Mouse (Mus musculus): ENCODE data around the gene Cdk20. TPM values are rescaled to one million over a fixed set of nuclear protein-coding genes. Genes with fewer than 3 reads are reported as not detected.
"Not testable (repeated sequence)": the region's sequence is repeated elsewhere in the genome, so short reads cannot be mapped to it uniquely, and the experiment has no call there.

The Cdk20 gene
- polyA plus RNA-seq, 1 experiment = 11.4 TPM

GRCm38 (mm10) chr13:64450001-64450794 is 18.1 kb downstream of the Cdk20 start:
- Histone ChIP-seq H3K4me3 (no peak overlapping the region), H3K79me2 (ENCODE audit: control insufficient read depth, insufficient read depth) (no peaks in the 10 kb centered on the region), H3ac (ENCODE audit: control insufficient read depth, insufficient read length) (no peak overlapping the region), H3K27me3 (ENCODE audit: control insufficient read depth, insufficient read depth, insufficient read length) (no peaks in the 10 kb centered on the region), H3K4me2 (ENCODE audit: low read depth) (no peak overlapping the region), H3K36me3 (ENCODE audit: control insufficient read depth, insufficient read depth) (no peaks in the 10 kb centered on the region)
- TF ChIP-seq MYOD1 (IDR thresholded peaks at IDR 0.05; ENCODE audit: control insufficient read depth in 1 of 3, insufficient read length in 2 of 3, low read depth in 2 of 3) (no peak), TCF3 (IDR thresholded peaks at IDR 0.05; ENCODE audit: insufficient read length, low read depth) (no peak), REST (IDR thresholded peaks at IDR 0.05; ENCODE audit: insufficient read depth, insufficient read length) (no peak), E2F4 (IDR thresholded peaks at IDR 0.05; ENCODE audit: insufficient read depth) (no peak), MYOG (IDR thresholded peaks at IDR 0.05; ENCODE audit: control insufficient read depth in 1 of 3, insufficient read depth in 1 of 3, insufficient read length in 2 of 3, low read depth in 2 of 3) (no peak), SRF (IDR thresholded peaks at IDR 0.05; ENCODE audit: control insufficient read depth, insufficient read length, low read depth) (no peak), POLR2AphosphoS2 (IDR thresholded peaks at IDR 0.05; ENCODE audit: insufficient read length, low read depth) (no peak)

DNA sequence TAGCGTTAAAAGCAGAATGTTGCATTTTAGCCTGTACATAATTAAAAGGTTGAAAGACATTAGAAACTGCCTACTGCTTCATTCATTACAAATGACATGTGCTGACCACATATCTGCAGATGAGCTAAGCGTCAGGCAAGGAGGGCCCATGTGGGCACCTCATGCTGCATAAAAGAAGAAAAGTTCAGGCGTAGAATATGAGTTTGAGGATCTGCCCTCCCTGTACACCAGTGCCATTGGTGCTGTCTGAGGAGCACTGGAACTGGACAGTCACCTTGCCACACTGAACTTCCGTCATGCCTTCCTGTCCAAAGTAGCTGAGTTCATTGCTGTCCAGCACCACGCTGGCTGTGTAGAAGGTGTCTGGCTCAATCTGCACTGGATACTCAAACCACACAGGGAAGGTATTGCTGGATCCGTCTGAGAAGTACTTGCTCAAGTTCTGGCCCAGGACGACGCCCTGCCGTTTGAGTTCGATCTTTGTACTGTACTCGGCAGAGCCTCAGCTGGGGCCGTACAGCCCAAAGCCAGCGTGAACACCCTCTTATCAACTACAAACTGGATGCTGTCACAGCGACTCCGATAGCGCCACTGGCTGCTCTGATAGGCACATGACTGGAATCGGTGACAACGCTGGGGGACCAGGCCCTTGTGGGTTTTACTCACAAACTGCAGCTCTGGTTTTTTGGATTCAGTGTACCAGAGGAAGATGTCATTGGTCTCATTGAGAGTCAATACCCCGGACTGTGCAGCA is 25.3 kb downstream of the Cdk20 start:
- H3K36me3 ChIP-seq (ENCODE audit: control insufficient read depth, insufficient read depth); H3K27me3 ChIP-seq (ENCODE audit: control insufficient read depth, insufficient read depth, insufficient read length); H3K4me3 ChIP-seq; H3K79me2 ChIP-seq (ENCODE audit: control insufficient read depth, insufficient read depth); H3K4me2 ChIP-seq (ENCODE audit: low read depth); H3ac ChIP-seq (ENCODE audit: control insufficient read depth, insufficient read length): not testable (repeated sequence)

DNA sequence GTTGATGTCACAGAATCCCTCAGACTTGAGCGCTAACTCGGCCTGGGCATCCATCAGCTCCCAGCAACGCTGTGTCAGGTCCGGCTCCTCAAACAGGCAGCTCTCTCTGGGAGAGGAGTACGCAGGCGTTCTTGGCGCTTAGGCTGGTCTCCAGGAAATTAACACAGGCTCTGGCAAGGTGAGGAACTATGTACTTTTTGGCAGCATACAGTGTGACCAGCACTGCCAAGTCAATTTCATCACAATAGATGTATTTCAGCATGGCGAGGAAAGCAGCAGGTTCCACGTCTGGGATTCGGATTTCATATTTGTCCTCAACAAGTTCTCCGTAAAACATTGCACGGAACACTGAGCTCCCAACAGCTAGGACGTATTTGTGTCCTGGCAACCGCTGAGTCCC is 26.1 kb downstream of the Cdk20 start:
- Histone ChIP-seq H3K4me3 (no peak overlapping the region), H3K79me2 (ENCODE audit: control insufficient read depth, insufficient read depth) (no peaks in the 10 kb centered on the region), H3ac (ENCODE audit: control insufficient read depth, insufficient read length) (no peak overlapping the region), H3K4me2 (ENCODE audit: low read depth) (no peak overlapping the region), H3K36me3 (ENCODE audit: control insufficient read depth, insufficient read depth) (no peaks in the 10 kb centered on the region), H3K27me3 (ENCODE audit: control insufficient read depth, insufficient read depth, insufficient read length) (no peaks in the 10 kb centered on the region)
- TF ChIP-seq MYOD1 (IDR thresholded peaks at IDR 0.05; ENCODE audit: control insufficient read depth in 1 of 3, insufficient read length in 2 of 3, low read depth in 2 of 3) (no peak), MYOG (IDR thresholded peaks at IDR 0.05; ENCODE audit: control insufficient read depth in 1 of 3, insufficient read depth in 1 of 3, insufficient read length in 2 of 3, low read depth in 2 of 3) (no peak), REST (IDR thresholded peaks at IDR 0.05; ENCODE audit: insufficient read depth, insufficient read length) (no peak), TCF12 (IDR thresholded peaks at IDR 0.05; ENCODE audit: insufficient read depth, poor library complexity, severe bottlenecking) (no peak), CEBPB (IDR thresholded peaks at IDR 0.05; ENCODE audit: insufficient read depth, poor library complexity, severe bottlenecking) (no peak), MAX (IDR thresholded peaks at IDR 0.05; ENCODE audit: low read depth) (no peak), POLR2A (IDR thresholded peaks at IDR 0.05; ENCODE audit: insufficient read length, low read depth) (no peak), SRF (IDR thresholded peaks at IDR 0.05; ENCODE audit: control insufficient read depth, insufficient read length, low read depth) (no peak), POLR2AphosphoS2 (IDR thresholded peaks at IDR 0.05; ENCODE audit: insufficient read length, low read depth) (no peak), USF1 (IDR thresholded peaks at IDR 0.05; ENCODE audit: low read depth) (no peak), TCF3 (IDR thresholded peaks at IDR 0.05; ENCODE audit: insufficient read length, low read depth) (no peak), E2F4 (IDR thresholded peaks at IDR 0.05; ENCODE audit: insufficient read depth) (no peak)

DNA sequence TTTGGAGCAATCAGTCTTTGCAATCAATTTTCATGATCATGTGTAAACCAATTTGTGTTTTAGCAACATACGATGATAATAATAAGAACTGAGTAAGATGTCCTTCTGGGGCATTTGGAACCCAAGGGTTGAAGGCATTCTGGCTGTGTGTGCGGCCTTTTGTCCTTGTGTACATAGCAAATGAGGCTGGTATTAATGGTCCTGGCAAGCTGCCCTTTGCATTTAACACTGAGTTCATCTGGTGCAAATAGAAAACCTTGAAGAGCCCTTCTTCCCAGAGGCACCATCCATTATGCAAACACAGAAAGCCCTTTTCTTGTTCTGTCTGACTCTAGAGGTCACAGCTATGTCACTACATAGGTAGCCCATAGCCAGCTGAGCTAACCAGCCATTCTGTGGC is 30.5 kb downstream of the Cdk20 start:
- Histone ChIP-seq H3K79me2 (ENCODE audit: control insufficient read depth, insufficient read depth) (no peaks in the 10 kb centered on the region), H3K27me3 (ENCODE audit: control insufficient read depth, insufficient read depth, insufficient read length) (no peaks in the 10 kb centered on the region), H3K4me2 (ENCODE audit: low read depth) (no peak overlapping the region), H3K36me3 (ENCODE audit: control insufficient read depth, insufficient read depth) (no peaks in the 10 kb centered on the region), H3ac (ENCODE audit: control insufficient read depth, insufficient read length) (no peak overlapping the region), H3K4me3 (no peak overlapping the region)
- TF ChIP-seq POLR2AphosphoS2 (IDR thresholded peaks at IDR 0.05; ENCODE audit: insufficient read length, low read depth) = no peak
- no peak for TF ChIP-seq CEBPB (IDR thresholded peaks at IDR 0.05; ENCODE audit: insufficient read depth, poor library complexity, severe bottlenecking)
- no peak for TF ChIP-seq POLR2A (IDR thresholded peaks at IDR 0.05; ENCODE audit: insufficient read length, low read depth)
- TF ChIP-seq E2F4 (IDR thresholded peaks at IDR 0.05; ENCODE audit: insufficient read depth) = no peak
- TF ChIP-seq REST (IDR thresholded peaks at IDR 0.05; ENCODE audit: insufficient read depth, insufficient read length) = no peak
- no peak for TF ChIP-seq USF1 (IDR thresholded peaks at IDR 0.05; ENCODE audit: low read depth)
- no peak for TF ChIP-seq TCF12 (IDR thresholded peaks at IDR 0.05; ENCODE audit: insufficient read depth, poor library complexity, severe bottlenecking)
- no peak for TF ChIP-seq SRF (IDR thresholded peaks at IDR 0.05; ENCODE audit: control insufficient read depth, insufficient read length, low read depth)
- TF ChIP-seq MYOD1 (IDR thresholded peaks at IDR 0.05; ENCODE audit: control insufficient read depth in 1 of 3, insufficient read length in 2 of 3, low read depth in 2 of 3) = no peak
- TF ChIP-seq TCF3 (IDR thresholded peaks at IDR 0.05; ENCODE audit: insufficient read length, low read depth) = no peak
- TF ChIP-seq MYOG (IDR thresholded peaks at IDR 0.05; ENCODE audit: control insufficient read depth in 1 of 3, insufficient read depth in 1 of 3, insufficient read length in 2 of 3, low read depth in 2 of 3) = no peak
- TF ChIP-seq MAX (IDR thresholded peaks at IDR 0.05; ENCODE audit: low read depth) = no peak

GRCm38 (mm10) chr13:64465166-64465565 is 33.1 kb downstream of the Cdk20 start:
- no peaks in the 10 kb centered on the region for H3K36me3 ChIP-seq (ENCODE audit: control insufficient read depth, insufficient read depth)
- H3K4me2 ChIP-seq (ENCODE audit: low read depth) = no peak overlapping the region
- H3K4me3 ChIP-seq = no peak overlapping the region
- H3ac ChIP-seq (ENCODE audit: control insufficient read depth, insufficient read length) = no peak overlapping the region
- no peak for TF ChIP-seq SRF (IDR thresholded peaks at IDR 0.05; ENCODE audit: control insufficient read depth, insufficient read length, low read depth)
- no peak for TF ChIP-seq E2F4 (IDR thresholded peaks at IDR 0.05; ENCODE audit: insufficient read depth)
- TF ChIP-seq MYOG (IDR thresholded peaks at IDR 0.05; ENCODE audit: control insufficient read depth in 1 of 3, insufficient read depth in 1 of 3, insufficient read length in 2 of 3, low read depth in 2 of 3) = no peak
- no peak for TF ChIP-seq CEBPB (IDR thresholded peaks at IDR 0.05; ENCODE audit: insufficient read depth, poor library complexity, severe bottlenecking)
- no peak for TF ChIP-seq POLR2A (IDR thresholded peaks at IDR 0.05; ENCODE audit: insufficient read length, low read depth)
- no peak for TF ChIP-seq USF1 (IDR thresholded peaks at IDR 0.05; ENCODE audit: low read depth)
- TF ChIP-seq TCF3 (IDR thresholded peaks at IDR 0.05; ENCODE audit: insufficient read length, low read depth) = no peak
- TF ChIP-seq TCF12 (IDR thresholded peaks at IDR 0.05; ENCODE audit: insufficient read depth, poor library complexity, severe bottlenecking) = no peak
- no peak for TF ChIP-seq MYOD1 (IDR thresholded peaks at IDR 0.05; ENCODE audit: control insufficient read depth in 1 of 3, insufficient read length in 2 of 3, low read depth in 2 of 3)
- TF ChIP-seq POLR2AphosphoS2 (IDR thresholded peaks at IDR 0.05; ENCODE audit: insufficient read length, low read depth) = no peak
- no peaks in the 10 kb centered on the region for H3K79me2 ChIP-seq (ENCODE audit: control insufficient read depth, insufficient read depth)
- no peaks in the 10 kb centered on the region for H3K27me3 ChIP-seq (ENCODE audit: control insufficient read depth, insufficient read depth, insufficient read length)

Measured in myocyte (in vitro differentiated cells).